Mouse (Mus musculus) intestine, postnatal 0 days (tissue): Measurements from ENCODE around the gene Tnfrsf21. TPM values are rescaled to one million over a fixed set of nuclear protein-coding genes. Genes with fewer than 3 reads are reported as not detected.

Source experiments
- ATAC-seq: fragments of 200-750 bp; cut with Nextera tagmentation; 2 replicates; pipeline ENCODE4 v1.8.0; 2017; ENCODE audit warnings: mild to moderate bottlenecking, moderate TSS enrichment, moderate library complexity
- H3K27ac ChIP-seq: fragments of 300-500 bp; sonication (generic); 2 replicates; pipeline ENCODE4 v1.5.1; 2014; ENCODE audit warnings: mild to moderate bottlenecking, low read depth, low read length, moderate library complexity
- H3K27me3 ChIP-seq: fragments of 300-500 bp; sonication (generic); replicated peaks from 2 replicates; pipeline ENCODE4 v1.6.1; 2014; ENCODE audit warnings: low read length, mixed read lengths; ENCODE audit not compliant: control insufficient read depth, insufficient read depth
- H3K36me3 ChIP-seq: fragments of 300-500 bp; sonication (generic); 2 replicates; pipeline ENCODE4 v1.6.1; 2014; ENCODE audit warnings: mild to moderate bottlenecking, moderate library complexity; ENCODE audit not compliant: control insufficient read depth, insufficient read depth
- H3K4me1 ChIP-seq: fragments of 300-500 bp; sonication (generic); replicated peaks from 2 replicates; pipeline ENCODE4 v1.6.1; 2014; ENCODE audit warnings: antibody characterized with exemption, low read length, mixed read lengths; ENCODE audit not compliant: control insufficient read depth, insufficient read depth
- H3K4me2 ChIP-seq: fragments of 300-500 bp; sonication (generic); replicated peaks from 2 replicates; pipeline ENCODE4 v1.6.1; 2014; ENCODE audit warnings: low read depth, mild to moderate bottlenecking, moderate library complexity
- H3K4me3 ChIP-seq: fragments of 300-500 bp; sonication (generic); 2 replicates; pipeline ENCODE4 v1.5.1; 2014; ENCODE audit warnings: low read depth, low read length
- H3K9ac ChIP-seq: fragments of 300-500 bp; sonication (generic); 2 replicates; pipeline ENCODE4 v1.6.1; 2014; ENCODE audit warnings: mild to moderate bottlenecking, low read depth, low read length
- H3K9me3 ChIP-seq: fragments of 300-500 bp; sonication (generic); 2 replicates; pipeline ENCODE4 v1.6.1; 2016; ENCODE audit warnings: mixed run types; ENCODE audit not compliant: control insufficient read depth
- CTCF ChIP-seq: sonication (generic); IDR thresholded peaks from 2 replicates; pipeline ENCODE4 v1.5.1; 2016; ENCODE audit warnings: low read depth, mild to moderate bottlenecking, control low read depth, antibody characterized with exemption, moderate library complexity
- WGBS: fragments of 180-500 bp; shearing (Covaris S2); extraction: QIAGEN DNeasy Blood & Tissue Kit; methylation state at CpG from one replicate; pipeline ENCODE4 v1.1.7; 2014; 5-methylcytosine and 5-hydroxymethylcytosine counted together
- polyA plus RNA-seq: library from polyadenylated mRNA; unstranded; fragments of >200 nt; fragmentation: Nextera tagmentation; extraction: Ambion mirVana; gene quantifications from 2 replicates; pipeline ENCODE4 v1.2.1, GENCODE M21; 2015

The Tnfrsf21 gene
- polyA plus RNA-seq, 1 experiment from 2014 or later = 10.0 TPM

GRCm38 (mm10) chr17:43076801-43077493 is 60.6 kb downstream of the Tnfrsf21 start:
- H3K4me1 ChIP-seq = 0 out of 2 replicates have a peak, but pooled peaks cover 5% of the 10 kb centered on the region
- peak; percentile 94 for ATAC-seq
- WGBS = 27% methylated on average over 18 of the region's 18 CpGs
- no peak overlapping the region for H3K4me3 ChIP-seq
- no peak for TF ChIP-seq CTCF
- no peaks in the 10 kb centered on the region for H3K36me3 ChIP-seq
- H3K27ac ChIP-seq = peak overlapping the region; percentile 66
- H3K27me3 ChIP-seq = no peaks in the 10 kb centered on the region
- peak overlapping the region; percentile 51 for H3K4me2 ChIP-seq
- no peaks in the 10 kb centered on the region for H3K9me3 ChIP-seq
- peak overlapping the region; percentile 17; the same call in 1 of the 2 replicates for H3K9ac ChIP-seq

GRCm38 (mm10) chr17:43077540-43077939 is 61.2 kb downstream of the Tnfrsf21 start:
- no peaks in the 10 kb centered on the region for H3K36me3 ChIP-seq
- H3K9ac ChIP-seq = peak overlapping the region; percentile 17; the same call in 1 of the 2 replicates
- no peaks in the 10 kb centered on the region for H3K9me3 ChIP-seq
- H3K4me3 ChIP-seq = no peak overlapping the region
- H3K4me2 ChIP-seq = peak overlapping the region; percentile 51
- 0 out of 2 replicates have a peak, but pooled peaks cover 5% of the 10 kb centered on the region for H3K4me1 ChIP-seq
- WGBS = 44% methylated on average over 4 of the region's 4 CpGs
- no peak for TF ChIP-seq CTCF
- no peaks in the 10 kb centered on the region for H3K27me3 ChIP-seq
- peak overlapping the region; percentile 66 for H3K27ac ChIP-seq
- peak; percentile 46; the same call in 1 of the 2 replicates for ATAC-seq

- no peak overlapping the region for H3K9ac ChIP-seq
- TF ChIP-seq CTCF = no peak
- 0 out of 2 replicates have a peak, but pooled peaks cover 5% of the 10 kb centered on the region for H3K4me1 ChIP-seq
- H3K9me3 ChIP-seq = no peaks in the 10 kb centered on the region
- 66% methylated on average over 5 of the region's 5 CpGs for WGBS
- H3K36me3 ChIP-seq = peaks cover 6% of the 10 kb centered on the region; the same call in 1 of the 2 replicates
- no peak overlapping the region for H3K4me2 ChIP-seq
- ATAC-seq = no peak
- no peak overlapping the region for H3K27ac ChIP-seq
- H3K27me3 ChIP-seq = no peaks in the 10 kb centered on the region
- no peak overlapping the region for H3K4me3 ChIP-seq
Observed at GRCm38 (mm10) chr17:43081225-43081624, 64.9 kb downstream of the Tnfrsf21 start.

- no peak overlapping the region for H3K4me2 ChIP-seq
- no peak for TF ChIP-seq CTCF
- 87% methylated on average over 6 of the region's 6 CpGs for WGBS
- H3K9ac ChIP-seq = no peak overlapping the region
- ATAC-seq = no peak
- peaks cover 6% of the 10 kb centered on the region; the same call in 1 of the 2 replicates for H3K36me3 ChIP-seq
- H3K27me3 ChIP-seq = no peaks in the 10 kb centered on the region
- H3K27ac ChIP-seq = no peak overlapping the region
- no peaks in the 10 kb centered on the region for H3K9me3 ChIP-seq
- H3K4me1 ChIP-seq = no peaks in the 10 kb centered on the region
- no peak overlapping the region for H3K4me3 ChIP-seq
Observed at GRCm38 (mm10) chr17:43089496-43089895, 73.1 kb downstream of the Tnfrsf21 start.

- no peak overlapping the region for H3K27ac ChIP-seq
- no peak for ATAC-seq
- H3K9ac ChIP-seq = no peak overlapping the region
- H3K4me2 ChIP-seq = no peak overlapping the region
- H3K36me3 ChIP-seq = no peaks in the 10 kb centered on the region
- WGBS = 82% methylated on average over 3 of the region's 3 CpGs
- H3K9me3 ChIP-seq = no peaks in the 10 kb centered on the region
- TF ChIP-seq CTCF = no peak
- no peaks in the 10 kb centered on the region for H3K4me1 ChIP-seq
- no peaks in the 10 kb centered on the region for H3K27me3 ChIP-seq
- H3K4me3 ChIP-seq = no peak overlapping the region
Observed at GRCm38 (mm10) chr17:43090948-43091724, 74.8 kb downstream of the Tnfrsf21 start.

- WGBS = 45% methylated on average over 8 of the region's 8 CpGs
Observed at GRCm38 (mm10) chr17:43092280-43092995, 76.1 kb downstream of the Tnfrsf21 start.

More at GRCm38 (mm10) chr17:43092280-43092995, 76.1 kb downstream of the Tnfrsf21 start:
- no peak overlapping the region for H3K4me3 ChIP-seq
- no peak overlapping the region for H3K9ac ChIP-seq
- H3K4me2 ChIP-seq = no peak overlapping the region
- no peaks in the 10 kb centered on the region for H3K4me1 ChIP-seq
- ATAC-seq = no peak
- H3K36me3 ChIP-seq = no peaks in the 10 kb centered on the region
- H3K27me3 ChIP-seq = no peaks in the 10 kb centered on the region
- H3K9me3 ChIP-seq = no peaks in the 10 kb centered on the region
- no peak overlapping the region for H3K27ac ChIP-seq
- TF ChIP-seq CTCF = no peak
